Mouse (Mus musculus) B cell, adult 67 days (primary cell): ENCODE data around the gene Gm4767. TPM values are rescaled to one million over a fixed set of nuclear protein-coding genes. Genes with fewer than 3 reads are reported as not detected.

Source experiments
- total RNA-seq, 2 experiments: library from RNA; stranded (reverse); gene quantifications; 4 replicates each; pipeline ENCODE4 v1.2.4; 2023

Gm4767 gene
- total RNA-seq, result 1 to 10 TPM; 2.2 to 2.4 TPM

DNA sequence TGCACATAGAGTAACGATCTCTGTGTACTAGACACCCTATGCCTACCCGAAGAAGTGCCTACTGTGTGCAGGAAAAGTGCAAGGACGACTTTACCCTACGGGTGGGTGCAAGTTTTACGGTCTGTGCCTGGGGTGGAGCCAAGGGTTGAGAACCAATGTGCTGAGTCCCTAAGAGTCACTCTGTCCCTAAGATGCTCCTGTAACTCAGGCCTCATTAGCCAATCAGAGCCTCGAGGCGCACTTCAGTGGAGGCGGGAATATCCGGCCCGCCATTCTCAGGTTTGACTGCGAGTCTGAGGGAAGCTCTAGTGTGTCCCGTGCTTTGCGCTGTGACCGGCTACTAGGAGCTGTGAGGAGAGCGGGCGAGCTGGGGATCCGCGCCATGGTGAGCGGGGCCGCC lies at the start of gene Gm4767:
TSS of gene Gm4767 (plus strand) at position 288 of the 400 bp plus-strand sequence.

DNA sequence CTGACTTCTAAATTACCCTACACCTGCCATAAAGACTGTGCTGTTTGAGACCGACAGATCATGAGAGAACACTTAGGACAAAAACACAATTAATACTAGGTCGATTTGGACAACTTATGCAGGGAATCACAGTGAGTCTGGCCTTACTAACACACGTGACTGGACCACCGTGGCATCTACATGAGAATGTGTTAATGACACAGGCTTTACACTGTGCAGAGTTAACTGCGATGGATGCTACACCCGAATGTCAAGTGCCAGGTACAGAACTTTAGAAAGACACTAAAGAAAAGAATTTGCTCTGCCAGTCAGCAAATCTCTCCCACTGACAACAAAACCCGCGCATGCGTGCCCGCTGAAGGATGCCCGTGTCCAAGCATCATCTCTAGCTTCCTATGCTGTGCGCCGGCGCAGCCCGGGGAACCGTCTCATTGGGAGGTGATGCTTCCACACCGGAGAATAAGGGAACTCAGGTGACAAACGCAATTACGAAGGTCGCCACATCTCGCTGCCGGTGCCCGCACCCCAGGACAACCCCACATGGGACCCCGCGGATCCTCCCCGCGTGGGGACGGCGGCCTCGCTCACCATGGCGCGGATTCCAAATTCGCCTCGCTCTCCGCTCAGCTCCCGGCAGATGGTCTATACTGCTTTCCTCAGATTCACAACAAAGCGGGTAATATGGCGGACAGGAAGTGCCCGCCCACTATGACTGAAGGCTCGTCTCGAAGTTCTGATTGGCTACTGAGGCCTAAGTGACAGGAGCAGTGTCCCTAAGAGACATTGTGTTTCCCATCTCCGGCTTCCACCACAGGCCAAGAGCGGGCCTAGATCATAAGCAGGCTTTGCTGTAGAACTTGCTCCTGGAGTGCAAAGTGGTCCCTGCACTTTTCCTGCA lies 41.2 kb upstream of the Gm4767 start, which contains the start of gene Gm3055:
TSS of gene Gm3055 (minus strand) at position 656 of the 898 bp plus-strand sequence.

DNA sequence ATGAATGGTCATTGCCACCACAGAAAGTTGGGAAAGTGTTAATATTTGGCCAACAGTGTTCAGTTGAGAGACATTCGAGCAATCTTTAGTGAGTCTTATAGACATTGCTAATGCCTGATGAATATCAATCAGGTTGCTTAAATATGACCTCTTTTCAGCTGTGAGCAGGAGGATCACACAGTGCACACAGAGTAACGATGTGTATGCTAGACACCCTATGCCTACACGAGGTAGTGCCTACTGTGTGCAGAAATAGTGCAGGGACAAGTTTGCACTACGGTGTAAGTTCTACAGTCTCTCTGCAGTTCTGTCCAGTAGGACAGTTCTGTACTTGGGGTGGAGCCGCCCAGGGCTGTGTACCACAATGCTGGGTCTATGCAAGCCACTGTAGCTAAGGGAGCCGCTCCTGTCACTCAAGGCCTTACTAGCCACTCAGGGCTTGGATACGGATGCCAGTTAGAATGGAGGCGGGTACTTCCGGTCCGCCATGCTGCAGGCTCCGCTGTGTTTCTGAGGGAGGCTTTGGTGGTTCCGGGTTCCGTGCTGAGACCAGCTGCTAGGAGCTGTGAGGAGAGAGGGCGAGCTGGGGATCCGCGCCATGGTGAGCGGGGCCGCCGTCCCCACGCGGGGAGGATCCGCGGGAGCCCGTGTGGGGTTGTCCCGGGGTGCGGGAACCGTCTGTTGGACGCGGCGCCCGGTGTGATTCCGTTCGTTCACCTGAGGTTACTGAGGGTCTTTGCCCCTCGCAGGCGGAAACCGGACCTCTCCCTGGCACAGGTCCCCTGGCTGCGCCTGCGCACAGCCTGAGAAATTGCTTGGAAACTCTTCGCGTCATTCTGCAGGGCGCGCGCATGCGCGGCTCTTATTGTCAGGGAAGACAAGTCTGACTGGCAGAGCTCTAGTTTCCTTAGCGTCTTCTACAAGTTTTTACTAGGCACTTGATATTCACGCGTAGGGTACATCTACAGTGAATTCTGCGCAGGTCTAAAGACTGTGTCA lies 51.7 kb downstream of the Gm4767 start, which contains the start of gene Gm32687:
TSS of gene Gm32687 (plus strand) at position 526 of the 999 bp plus-strand sequence.

Other genes with a start within 250 kb of the Gm4767 start
- 1 to 10 TPM; 3.7 to 4.7 TPM for gene Tle2, start 237.6 kb upstream of the Gm4767 start, total RNA-seq
- gene Tle6, start 211.1 kb upstream of the Gm4767 start, total RNA-seq, result under 1 TPM; 0.52 to 0.68 TPM
- gene BC025920, start 205.9 kb upstream of the Gm4767 start, total RNA-seq, result 1 to 10 TPM; 3.2 to 4.3 TPM
- gene Sirt6, start 184.4 kb upstream of the Gm4767 start, total RNA-seq, result 10 to 100 TPM; 23.5 to 28.2 TPM
- 1 to 10 TPM; 2.7 to 3.8 TPM for gene Ankrd24, start 183.6 kb upstream of the Gm4767 start, total RNA-seq
- gene Gm10778, start 163.1 kb upstream of the Gm4767 start, total RNA-seq, result 1 to 10 TPM; 4.0 to 4.5 TPM
- 10 to 100 TPM in 1 of 2 experiments, 1 to 10 TPM in 1; 8.6 to 17.8 TPM for gene Zfp433, start 107.4 kb upstream of the Gm4767 start, total RNA-seq
- 1 to 10 TPM; 8.8 to 9.2 TPM for gene Gm3055, start 41.0 kb upstream of the Gm4767 start, total RNA-seq
- 1 to 10 TPM; 5.7 to 5.8 TPM for gene Gm32687, start 51.7 kb downstream of the Gm4767 start, total RNA-seq
- gene Zfp781, start 118.3 kb downstream of the Gm4767 start, total RNA-seq, result 1 to 10 TPM; 3.5 to 3.9 TPM
- gene Zfp873, start 235.9 kb downstream of the Gm4767 start, total RNA-seq, result 10 to 100 TPM; 13.7 to 14.5 TPM